Mouse (Mus musculus) splenic B cell, adult 2 months (primary cell): Measurements from ENCODE around the gene Cyp39a1.

ENCODE experiments used
- DNase-seq: peaks from one replicate; pipeline ENCODE4 v3.0.0-alpha.2; 2011; ENCODE audit warnings: low read depth, low spot score
- H3K27me3 ChIP-seq: 2 replicates; pipeline ENCODE4 v1.6.1; 2012; ENCODE audit warnings: mild to moderate bottlenecking, low read length, moderate library complexity, mixed read lengths; ENCODE audit not compliant: control insufficient read depth, poor library complexity, insufficient read depth, severe bottlenecking
- H3K36me3 ChIP-seq: 2 replicates; pipeline ENCODE4 v1.6.1; 2012; ENCODE audit warnings: mild to moderate bottlenecking, low read length, moderate library complexity, mixed read lengths; ENCODE audit not compliant: control insufficient read depth, poor library complexity, insufficient read depth, severe bottlenecking

Cyp39a1 gene

DNA sequence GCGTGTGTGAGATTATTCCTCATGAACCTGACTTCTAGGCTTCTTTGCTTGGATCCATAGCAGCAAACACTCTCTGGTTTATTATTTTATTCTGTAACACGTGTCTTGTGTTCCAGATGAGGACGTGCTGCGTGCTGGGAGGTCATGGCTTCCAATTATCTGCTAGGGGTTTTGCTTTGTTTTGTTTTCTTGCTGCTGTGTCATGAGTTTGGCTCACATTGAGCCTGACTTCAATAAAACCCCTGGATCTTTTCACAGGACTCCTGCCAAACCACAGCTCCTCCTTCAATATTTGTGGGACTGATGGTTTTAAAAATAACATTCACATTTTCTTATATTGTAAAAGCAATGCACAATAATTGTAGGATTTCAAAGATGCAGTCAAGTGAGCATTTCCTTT, 117.3 kb downstream of the Cyp39a1 start:
- no peaks in the 10 kb centered on the region for H3K36me3 ChIP-seq
- H3K27me3 ChIP-seq, result no peaks in the 10 kb centered on the region
- DNase-seq, result no peak

- DNase-seq, result no peak
- H3K27me3 ChIP-seq, result no peaks in the 10 kb centered on the region
- H3K36me3 ChIP-seq, result no peaks in the 10 kb centered on the region
Measured at GRCm38 (mm10) chr17:43788222-43788621, 121.0 kb downstream of the Cyp39a1 start.

DNA sequence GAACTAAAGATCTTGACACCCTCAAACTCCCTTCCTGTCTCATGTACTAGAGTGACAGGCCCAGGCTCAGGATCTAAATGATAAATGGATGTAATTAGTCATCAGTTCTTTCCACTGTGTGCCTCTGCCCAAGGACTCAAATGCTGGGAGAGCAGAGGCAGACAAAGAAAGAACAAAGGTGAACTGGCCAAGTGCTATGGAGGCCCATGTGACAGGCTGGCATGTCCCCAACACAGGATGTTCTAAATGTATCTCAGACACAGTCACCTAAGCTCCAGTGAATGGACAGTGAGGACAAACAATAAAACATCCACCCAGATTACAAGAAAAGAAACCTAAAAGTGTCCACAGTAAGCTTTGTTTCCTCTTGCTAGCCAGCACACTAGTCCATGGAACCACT, 122.2 kb downstream of the Cyp39a1 start:
- Histone ChIP-seq H3K36me3 (no peaks in the 10 kb centered on the region), H3K27me3 (no peaks in the 10 kb centered on the region)
- no peak for DNase-seq

DNA sequence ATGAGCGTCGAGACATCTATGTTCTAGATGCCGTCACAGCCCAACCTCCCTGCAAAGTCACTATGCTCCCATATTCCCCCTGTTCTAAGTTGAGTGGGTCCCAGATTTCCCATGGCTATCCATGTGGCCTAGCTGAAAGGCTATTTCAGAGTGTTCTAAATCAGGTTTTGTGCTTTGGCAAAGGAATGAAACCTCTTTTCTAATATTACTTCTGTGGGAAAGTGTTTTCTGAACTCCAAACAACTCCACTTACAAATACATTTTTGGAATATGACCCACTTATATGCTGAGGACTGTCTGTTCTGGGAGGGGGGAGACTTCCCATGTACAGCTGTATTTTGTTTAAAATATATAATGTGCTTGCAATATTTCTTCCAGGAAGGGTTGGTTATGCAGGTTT, 124.5 kb downstream of the Cyp39a1 start:
- no peaks in the 10 kb centered on the region for H3K36me3 ChIP-seq
- DNase-seq, result no peak
- no peaks in the 10 kb centered on the region for H3K27me3 ChIP-seq

- no peak for DNase-seq
- no peaks in the 10 kb centered on the region for H3K36me3 ChIP-seq
- H3K27me3 ChIP-seq, result no peaks in the 10 kb centered on the region
Measured at GRCm38 (mm10) chr17:43794731-43795280, 127.6 kb downstream of the Cyp39a1 start.
